Mouse (Mus musculus) kidney, postnatal 0 days (tissue): ENCODE data around the gene Mrpl38. TPM values are rescaled to one million over a fixed set of nuclear protein-coding genes. Genes with fewer than 3 reads are reported as not detected.

ENCODE experiments used
- ATAC-seq: fragments of 200-750 bp; cut with Nextera tagmentation; replicated peaks from 2 replicates; pipeline ENCODE4 v1.8.0; 2017; ENCODE audit warnings: low read depth, moderate number of reproducible peaks, moderate TSS enrichment, moderate library complexity; ENCODE audit not compliant: low FRiP score
- DNase-seq: peaks from one replicate; pipeline ENCODE4 v3.0.0-alpha.2; 2016; ENCODE audit warnings: low spot score
- H3K27ac ChIP-seq: fragments of 300-500 bp; sonication (generic); 2 replicates; pipeline ENCODE4 v1.5.1; 2014; ENCODE audit warnings: mild to moderate bottlenecking
- H3K27me3 ChIP-seq: fragments of 300-500 bp; sonication (generic); 2 replicates; pipeline ENCODE4 v1.6.1; 2014; ENCODE audit warnings: low read length, mixed read lengths; ENCODE audit not compliant: insufficient read depth
- H3K36me3 ChIP-seq: fragments of 300-500 bp; sonication (generic); 2 replicates; pipeline ENCODE4 v1.6.1; 2014; ENCODE audit warnings: low read length, mixed read lengths; ENCODE audit not compliant: insufficient read depth
- H3K4me1 ChIP-seq: fragments of 300-500 bp; sonication (generic); replicated peaks from 2 replicates; pipeline ENCODE4 v1.6.1; 2014; ENCODE audit warnings: antibody characterized with exemption, low read length, mixed read lengths; ENCODE audit not compliant: insufficient read depth
- H3K4me2 ChIP-seq: fragments of 300-500 bp; sonication (generic); 2 replicates; pipeline ENCODE4 v1.6.1; 2014; ENCODE audit warnings: mild to moderate bottlenecking, low read length, moderate library complexity, mixed read lengths
- H3K4me3 ChIP-seq: fragments of 300-500 bp; sonication (generic); replicated peaks from 2 replicates; pipeline ENCODE4 v1.5.1; 2014; ENCODE audit warnings: low read depth, low read length
- H3K9ac ChIP-seq: fragments of 300-500 bp; sonication (generic); 2 replicates; pipeline ENCODE4 v1.6.1; 2014; ENCODE audit warnings: low read depth, low read length
- H3K9me3 ChIP-seq: fragments of 300-500 bp; sonication (generic); replicated peaks from 2 replicates; pipeline ENCODE4 v1.6.1; 2016; ENCODE audit warnings: low read length, inconsistent platforms, mixed read lengths
- CTCF ChIP-seq: IDR thresholded peaks from 2 replicates; pipeline ENCODE4 v1.5.1; 2016; ENCODE audit warnings: antibody characterized with exemption, low read depth, mild to moderate bottlenecking, moderate library complexity
- WGBS: fragments of 180-500 bp; shearing (Covaris S2); extraction: QIAGEN DNeasy Blood & Tissue Kit; methylation state at CpG from one replicate; pipeline ENCODE4 v1.1.7; 2014; 5-methylcytosine and 5-hydroxymethylcytosine counted together
- polyA plus RNA-seq: library from polyadenylated mRNA; unstranded; fragments of >200 nt; fragmentation: Nextera tagmentation; extraction: Ambion mirVana; gene quantifications from 2 replicates; pipeline ENCODE4 v1.2.1, GENCODE M21; 2015

Mrpl38 gene
- polyA plus RNA-seq, 1 experiment from 2014 or later: 81.1 TPM

GRCm38 (mm10) chr11:116091591-116091990 lies 47.1 kb downstream of the Mrpl38 start:
- WGBS: 84% methylated on average over 6 of the region's 6 CpGs
- H3K4me3 ChIP-seq: no peak overlapping the region
- H3K27ac ChIP-seq: no peak overlapping the region
- H3K27me3 ChIP-seq: no peaks in the 10 kb centered on the region
- no peak for ATAC-seq
- TF ChIP-seq CTCF: no peak
- H3K9me3 ChIP-seq: no peaks in the 10 kb centered on the region
- H3K9ac ChIP-seq: no peak overlapping the region
- H3K4me1 ChIP-seq: 0 out of 2 replicates have a peak, but pooled peaks cover 2% of the 10 kb centered on the region
- no peak for DNase-seq
- no peak overlapping the region for H3K4me2 ChIP-seq
- no peaks in the 10 kb centered on the region for H3K36me3 ChIP-seq

- Histone ChIP-seq H3K27me3 (no peaks in the 10 kb centered on the region), H3K4me1 (peaks cover 7% of the 10 kb centered on the region), H3K4me3 (no peak overlapping the region), H3K4me2 (no peak overlapping the region), H3K27ac (no peak overlapping the region), H3K9ac (no peak overlapping the region), H3K9me3 (no peaks in the 10 kb centered on the region), H3K36me3 (0 out of 2 replicates have a peak, but pooled peaks cover 3% of the 10 kb centered on the region)
- TF ChIP-seq CTCF: no peak
- no peak for DNase-seq
- ATAC-seq: no peak
- 91% methylated on average over 6 of the region's 6 CpGs for WGBS
These were observed 49.1 kb downstream of the Mrpl38 start for GRCm38 (mm10) chr11:116089545-116089944.

- 73% methylated on average over 11 of the region's 11 CpGs for WGBS
These were observed 49.8 kb downstream of the Mrpl38 start for GRCm38 (mm10) chr11:116088741-116089394.

GRCm38 (mm10) chr11:116088188-116088587 lies 50.5 kb downstream of the Mrpl38 start:
- no peaks in the 10 kb centered on the region for H3K27me3 ChIP-seq
- DNase-seq (no peak), ATAC-seq (0 out of 2 replicates have a peak, but pooled peaks have one; percentile 6)
- TF ChIP-seq CTCF: no peak
- peak overlapping the region; percentile 88; the same call in 1 of the 2 replicates for H3K27ac ChIP-seq
- H3K4me3 ChIP-seq: no peak overlapping the region
- H3K9ac ChIP-seq: no peak overlapping the region
- no peaks in the 10 kb centered on the region for H3K9me3 ChIP-seq
- H3K4me2 ChIP-seq: peak overlapping the region; percentile 63
- H3K4me1 ChIP-seq: peaks cover 7% of the 10 kb centered on the region
- 77% methylated on average over 8 of the region's 8 CpGs for WGBS
- H3K36me3 ChIP-seq: peaks cover 10% of the 10 kb centered on the region

More at GRCm38 (mm10) chr11:116088741-116089394, 49.8 kb downstream of the Mrpl38 start:
- Histone ChIP-seq H3K4me3 (no peak overlapping the region), H3K27ac (peak overlapping the region; percentile 88), H3K4me2 (no peak overlapping the region), H3K27me3 (no peaks in the 10 kb centered on the region), H3K9ac (no peak overlapping the region), H3K4me1 (peaks cover 7% of the 10 kb centered on the region), H3K36me3 (0 out of 2 replicates have a peak, but pooled peaks cover 4% of the 10 kb centered on the region), H3K9me3 (no peaks in the 10 kb centered on the region)
- DNase-seq: no peak
- peak; percentile 44 for TF ChIP-seq CTCF
- ATAC-seq: no peak

- Histone ChIP-seq H3K27ac (peak overlapping the region; percentile 88), H3K27me3 (no peaks in the 10 kb centered on the region), H3K9me3 (no peaks in the 10 kb centered on the region), H3K4me3 (peak overlapping the region; percentile 42), H3K36me3 (peaks cover 14% of the 10 kb centered on the region), H3K4me1 (peaks cover 7% of the 10 kb centered on the region), H3K9ac (0 out of 2 replicates have a peak overlapping the region, but pooled peaks have one; percentile 45), H3K4me2 (peak overlapping the region; percentile 63)
- peak; percentile 93 for TF ChIP-seq CTCF
- peak; percentile 69 for ATAC-seq
- WGBS: 2% methylated on average over 31 of the region's 31 CpGs
- DNase-seq: peak; percentile 93
These were observed 51.2 kb downstream of the Mrpl38 start for GRCm38 (mm10) chr11:116087194-116088130.
